Mouse (Mus musculus) frontal cortex, postnatal 14 days (tissue): Measurements from ENCODE around the gene Thoc7.
A peak's percentile ranks its signal among the peaks of the same experiment; 100 is the strongest.

Experiments used
- DNase-seq, 2 experiments: peaks; one replicate each; pipeline ENCODE4 v3.0.0; 2022; ENCODE audit warnings: low spot score in 2 of 2

Gene Thoc7

DNA sequence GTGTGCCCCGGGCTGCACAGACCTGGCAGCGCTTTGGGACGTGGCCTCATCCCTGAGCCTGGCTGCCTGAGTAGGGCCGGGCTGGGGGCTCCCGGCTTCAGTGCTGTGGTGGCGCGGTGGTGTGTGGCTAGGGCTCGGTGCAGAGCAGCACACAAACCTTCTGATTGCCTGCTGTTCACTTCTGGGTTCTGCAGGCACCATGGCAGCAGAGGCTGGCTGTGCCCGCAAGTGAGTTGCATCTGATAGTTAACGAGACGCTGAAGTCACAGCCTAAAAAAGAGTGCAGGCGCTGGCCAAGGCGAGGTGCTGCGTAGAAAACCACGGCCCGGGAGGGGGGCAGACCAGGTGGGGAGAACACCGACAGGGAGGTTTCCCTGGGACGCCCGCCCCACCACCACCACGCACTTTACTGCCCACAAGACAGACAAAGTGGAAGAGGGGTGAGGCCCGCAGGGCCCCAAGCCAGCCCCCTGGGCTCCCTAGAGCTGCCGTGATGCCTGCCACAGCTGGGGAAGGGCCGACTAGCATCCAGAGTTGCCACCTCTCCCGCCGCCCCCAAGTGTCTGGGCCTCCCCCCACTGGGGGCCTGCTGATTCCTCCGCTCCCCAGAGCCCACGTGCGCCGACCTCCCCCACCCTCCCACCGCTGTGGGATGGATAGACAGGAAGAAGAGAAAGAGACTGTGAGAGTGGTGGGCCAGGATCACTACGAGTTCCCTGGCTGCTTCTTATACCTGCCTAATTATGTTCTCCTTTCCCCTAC lies 28.2 kb downstream of the Thoc7 start:
- no peak for DNase-seq

DNA sequence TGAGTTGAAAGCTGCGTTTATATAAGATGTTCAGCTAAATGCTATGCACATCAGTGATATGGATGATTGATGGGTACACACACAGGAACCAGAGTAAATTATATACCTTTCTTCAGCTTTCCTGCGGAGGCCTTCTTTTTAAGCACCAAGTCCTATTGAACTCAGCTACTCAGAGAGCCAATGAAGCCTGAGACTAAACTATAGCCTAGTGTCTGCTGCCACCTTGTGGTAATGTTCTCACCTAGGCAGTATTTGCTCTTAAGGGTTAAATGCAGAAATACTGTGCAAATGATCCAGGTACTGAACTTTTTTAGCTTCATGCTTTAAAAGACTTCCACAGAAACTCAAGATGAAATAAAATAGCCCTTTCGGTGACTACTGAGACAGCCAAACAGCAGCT lies 44.0 kb downstream of the Thoc7 start:
- DNase-seq = peak; percentile 10 to 56

DNA sequence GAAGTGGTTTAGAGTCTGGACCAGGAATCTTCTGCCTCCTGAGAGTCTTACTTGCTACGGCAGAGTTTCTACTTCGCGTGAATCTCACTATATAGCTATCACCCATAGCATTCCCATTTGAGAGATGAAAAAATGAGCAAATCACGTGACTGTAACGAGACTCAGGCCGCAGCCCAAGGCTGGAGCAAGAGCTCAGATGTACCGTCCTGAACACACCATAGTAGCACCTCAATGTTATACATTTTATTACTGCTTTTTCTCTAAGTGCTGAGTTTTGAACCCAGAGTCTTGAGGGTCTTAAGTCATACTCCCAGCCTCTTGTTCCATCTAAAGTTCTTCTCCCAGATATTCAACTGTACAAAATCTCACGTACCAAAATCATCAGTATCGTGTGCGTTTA lies 44.4 kb downstream of the Thoc7 start:
- DNase-seq = no peak

DNA sequence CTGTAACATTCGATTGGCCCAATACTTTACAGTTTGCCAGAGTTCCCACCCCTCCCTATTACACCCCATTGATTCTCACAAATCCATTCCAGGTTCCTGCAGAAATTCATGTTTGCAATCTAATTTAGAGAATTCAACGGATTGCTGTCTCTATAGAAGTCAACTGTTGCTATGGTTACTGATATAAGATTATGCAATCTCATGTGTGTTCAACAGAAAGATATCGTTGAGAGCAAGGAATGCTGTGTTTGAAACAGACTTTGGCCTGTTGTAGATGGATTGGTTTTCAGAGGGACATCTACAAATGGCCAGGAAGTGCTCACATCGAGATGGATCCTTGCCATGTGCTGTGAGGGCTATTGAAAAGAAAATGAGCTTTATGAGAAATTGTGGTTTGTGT lies 46.4 kb downstream of the Thoc7 start:
- DNase-seq = no peak

DNA sequence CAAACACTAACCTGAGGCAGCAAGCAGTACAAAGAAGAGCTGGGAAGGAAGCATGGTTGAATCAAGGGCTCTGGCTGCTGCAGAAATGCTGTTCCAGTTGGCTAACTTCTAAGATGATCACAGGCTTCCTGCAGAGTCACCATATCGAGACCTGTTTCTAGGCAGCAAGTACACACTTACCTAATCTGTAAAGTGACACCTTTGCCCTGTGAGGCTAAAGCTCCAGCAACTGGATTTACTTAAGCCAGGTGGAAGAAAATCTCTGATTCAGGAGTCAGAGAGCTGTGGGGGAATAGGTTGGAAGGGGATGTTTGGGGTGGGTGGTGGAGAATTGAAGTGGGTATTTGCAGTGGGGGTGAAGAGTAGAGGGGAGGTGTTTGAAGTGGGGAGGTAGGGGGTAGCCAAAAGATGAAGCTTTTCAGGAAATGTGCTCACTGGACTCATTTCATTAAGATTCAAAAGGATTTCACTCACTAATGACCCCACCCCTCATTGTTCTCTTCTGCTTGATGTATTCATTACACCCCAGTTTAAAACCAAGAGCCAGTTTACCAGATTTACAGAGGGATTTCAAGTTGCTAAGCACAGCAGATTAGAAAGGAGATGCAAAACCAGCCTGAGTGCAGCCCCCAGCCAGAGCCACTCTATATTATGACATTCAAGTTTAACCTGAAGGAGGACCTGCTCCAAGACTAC lies 47.1 kb downstream of the Thoc7 start, which contains the start of gene Gm281:
Gm281 (minus strand) TSS at position 92 of the 696 bp plus-strand sequence.
- no peak for DNase-seq

DNA sequence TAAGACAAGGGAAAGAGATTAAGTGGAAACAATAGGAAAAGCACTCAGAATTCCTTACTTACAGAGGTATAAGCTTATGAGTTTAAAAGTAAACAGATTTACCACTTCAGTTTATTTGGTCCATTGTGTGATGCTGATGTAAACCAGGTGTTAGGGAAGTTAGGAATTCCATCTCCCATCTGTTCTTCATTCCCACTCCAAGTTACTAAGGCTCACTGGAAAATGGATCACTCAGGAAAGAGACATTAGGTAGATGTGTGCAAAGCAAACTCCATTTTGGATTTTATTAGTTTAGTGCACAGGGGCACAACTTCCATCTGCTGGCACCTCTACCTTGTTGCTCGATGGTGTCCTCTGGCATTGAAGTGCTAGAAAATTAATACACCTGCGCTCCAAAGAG lies 51.5 kb downstream of the Thoc7 start:
- DNase-seq = no peak

DNA sequence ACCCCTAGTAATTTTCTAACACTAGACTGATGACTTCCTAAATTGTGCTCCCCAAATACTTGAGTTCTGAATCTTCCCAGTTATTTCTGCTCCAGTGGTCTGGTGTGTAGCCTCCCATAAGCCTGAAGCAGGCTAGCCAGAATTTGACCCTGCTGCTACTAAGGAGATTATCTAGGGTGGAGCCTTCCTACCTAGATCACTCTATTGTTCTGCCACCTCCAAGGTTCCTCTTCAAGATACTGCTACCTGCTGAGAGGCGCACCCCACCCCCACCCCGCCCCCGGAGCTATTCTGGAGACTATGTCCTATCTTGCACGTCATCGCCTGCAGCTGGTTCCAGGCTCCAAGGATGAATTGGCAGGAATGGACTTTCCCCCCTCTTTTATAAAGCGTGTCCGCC lies 54.5 kb downstream of the Thoc7 start:
- DNase-seq = no peak

DNA sequence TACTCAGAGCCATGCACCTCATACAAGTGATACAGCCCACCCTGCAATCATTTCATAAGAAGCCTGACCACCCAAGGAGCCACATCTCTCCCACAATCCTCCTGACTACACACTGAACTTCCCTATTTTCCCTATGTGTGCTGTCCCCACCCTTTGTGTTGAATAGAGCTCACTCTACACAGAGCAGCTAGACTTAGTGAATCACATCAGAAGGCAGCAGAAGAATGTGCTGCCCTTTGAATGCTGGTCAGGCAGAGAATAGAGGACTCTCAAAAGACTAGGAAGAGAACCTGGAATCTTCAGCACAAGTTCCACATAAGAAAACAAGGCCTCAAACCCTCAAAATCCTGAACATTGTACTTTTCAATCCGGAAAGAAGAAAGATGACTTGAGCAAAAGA lies 55.2 kb downstream of the Thoc7 start:
- DNase-seq = no peak

DNA sequence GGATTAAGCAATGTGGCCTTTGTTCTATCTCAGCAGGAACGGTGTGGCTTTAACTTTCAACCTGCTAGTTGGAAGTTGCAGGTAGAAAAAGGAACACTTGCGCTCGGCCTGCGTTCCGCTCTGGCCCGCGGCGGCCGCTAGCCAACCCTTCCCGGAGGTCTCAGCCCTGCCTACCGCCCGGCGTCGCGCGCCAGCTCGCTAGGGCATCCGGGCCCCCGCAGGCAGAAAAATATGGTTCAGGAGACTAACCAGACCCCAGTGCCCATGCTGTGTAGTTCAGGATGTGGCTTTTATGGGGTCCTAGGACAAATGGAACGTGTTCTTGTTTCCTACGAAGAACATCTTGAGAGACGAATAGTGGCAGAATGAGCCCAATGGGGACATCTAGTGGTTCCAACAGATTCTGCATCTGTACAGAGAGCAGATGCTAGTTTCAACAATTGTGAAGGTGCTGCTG lies 60.0 kb downstream of the Thoc7 start:
- peak; percentile 11 to 60 for DNase-seq
